In genomic region chr15:83924656-83925055, GRCm38 (mm10) we compare ENCODE assay signal across 11 mouse cellular contexts.
A peak's percentile ranks its signal among the peaks of the same experiment; 100 is the strongest.
DNase-seq lines count a peak whose midpoint lies in the region; ATAC-seq lines count a peak whose summit lies in the region.
"Had no signal": no experiment of that assay in that cellular context is flagged by ENCODE, and none has a peak within 500 bp of the region (broad histone marks: within the 10 kb centered on the region; RNA-seq: fewer than 3 reads in every experiment).

No protein-coding gene starts in this region.

- no peak overlapping the region for H3K9ac ChIP-seq in limb, embryonic 11.5 days (ENCODE audit: low read length)
- H3K9ac ChIP-seq: forebrain, embryonic 13.5 days; hindbrain, embryonic 12.5 days; limb, embryonic 13.5 days had no signal

- H3K27me3 ChIP-seq in limb, embryonic 11.5 days (ENCODE audit: control insufficient read depth, insufficient read depth, low read length), result no peaks in the 10 kb centered on the region
- H3K27me3 ChIP-seq: forebrain, embryonic 13.5 days; hindbrain, embryonic 12.5 days; limb, embryonic 13.5 days had no signal

- H3K4me2 ChIP-seq in limb, embryonic 11.5 days (ENCODE audit: low read depth, severe bottlenecking), result no peak overlapping the region
- H3K4me2 ChIP-seq: forebrain, embryonic 13.5 days; hindbrain, embryonic 12.5 days; limb, embryonic 13.5 days had no signal

- DNase-seq in gastrocnemius, postnatal 10 days, result peak; percentile 47
- DNase-seq in gastrocnemius, postnatal 36 days, result no peak
- peak; percentile 23 for DNase-seq in lung, postnatal 10 days
- DNase-seq in lung, adult 18-20 months, result no peak
- DNase-seq in adrenal gland, postnatal 10 days, result peak; percentile 65
- DNase-seq in limb, embryonic 11.5 days (ENCODE audit: low spot score), result peak; percentile 86
- DNase-seq in layer of hippocampus, adult 8-10 months (ENCODE audit: low spot score in 2 of 2), result no peak

- WGBS in limb, embryonic 11.5 days, result 23% methylated on average over 4 of the region's 4 CpGs

- no peak for ATAC-seq in limb, embryonic 11.5 days (ENCODE audit: insufficient number of reproducible peaks, low FRiP score, low TSS enrichment, low read depth)
- no peak for ATAC-seq in erythroblast, adult 5-6 weeks (replicated peaks; ENCODE audit: low FRiP score, poor library complexity, severe bottlenecking)
- ATAC-seq: forebrain, embryonic 13.5 days had no signal

- no peaks in the 10 kb centered on the region for H3K9me3 ChIP-seq in limb, embryonic 11.5 days (ENCODE audit: control insufficient read depth, low read length)
- H3K9me3 ChIP-seq: forebrain, embryonic 13.5 days; hindbrain, embryonic 12.5 days; limb, embryonic 13.5 days had no signal

- H3K36me3 ChIP-seq in limb, embryonic 11.5 days (ENCODE audit: control insufficient read depth, insufficient read depth, low read length), result no peaks in the 10 kb centered on the region
- H3K36me3 ChIP-seq: hindbrain, embryonic 12.5 days; limb, embryonic 13.5 days had no signal

- no peaks in the 10 kb centered on the region for H3K4me1 ChIP-seq in limb, embryonic 11.5 days (ENCODE audit: control insufficient read depth, insufficient read depth, low read length)
- H3K4me1 ChIP-seq: forebrain, embryonic 13.5 days; hindbrain, embryonic 12.5 days; limb, embryonic 13.5 days had no signal

- H3K27ac ChIP-seq in limb, embryonic 11.5 days (replicated peaks; ENCODE audit: low read depth, low read length), result no peak overlapping the region
- H3K27ac ChIP-seq: forebrain, embryonic 13.5 days; hindbrain, embryonic 12.5 days; limb, embryonic 13.5 days had no signal

- H3K4me3 ChIP-seq in limb, embryonic 11.5 days (ENCODE audit: low read depth, low read length), result no peak overlapping the region
- H3K4me3 ChIP-seq: forebrain, embryonic 13.5 days; hindbrain, embryonic 12.5 days; limb, embryonic 13.5 days had no signal

- intact Hi-C loops in gastrocnemius, postnatal 36 days (cut with DNase I), result no loop called here

Comparison
In these comparisons a context has a peak if more than half of its experiments do, and no peak if none do; other contexts are left out.
1. DNase-seq: peak in gastrocnemius, postnatal 10 days (single experiment), lung, postnatal 10 days (single experiment), adrenal gland, postnatal 10 days (single experiment) and limb, embryonic 11.5 days (single experiment); none in gastrocnemius, postnatal 36 days (0 of 2), lung, adult 18-20 months (0 of 2) and layer of hippocampus, adult 8-10 months (0 of 2).